Mouse (Mus musculus) midbrain, embryonic 10.5 days (tissue): ENCODE measurements around the gene Ccdc137. TPM values are rescaled to one million over a fixed set of nuclear protein-coding genes. Genes with fewer than 3 reads are reported as not detected.
A peak's percentile ranks its signal among the peaks of the same experiment; 100 is the strongest.

Experiments
- DNase-seq: peaks from one replicate; pipeline ENCODE4 v3.0.0-alpha.2; 2017; ENCODE audit warnings: low spot score
- H3K27ac ChIP-seq: fragments of 300-500 bp; sonication (generic); replicated peaks from 2 replicates; pipeline ENCODE4 v1.5.1; 2016; ENCODE audit warnings: mild to moderate bottlenecking
- H3K27me3 ChIP-seq: fragments of 300-500 bp; sonication (generic); 2 replicates; pipeline ENCODE4 v1.6.1; 2016; ENCODE audit warnings: low read depth, mild to moderate bottlenecking; ENCODE audit not compliant: poor library complexity, severe bottlenecking
- H3K36me3 ChIP-seq: fragments of 300-500 bp; sonication (generic); 2 replicates; pipeline ENCODE4 v1.6.1; 2016; ENCODE audit warnings: mild to moderate bottlenecking, moderate library complexity
- H3K4me1 ChIP-seq: fragments of 300-500 bp; sonication (generic); 2 replicates; pipeline ENCODE4 v1.6.1; 2016
- H3K4me3 ChIP-seq: fragments of 300-500 bp; sonication (generic); 2 replicates; pipeline ENCODE4 v1.5.1; 2016; ENCODE audit warnings: mild to moderate bottlenecking, moderate library complexity
- H3K9me3 ChIP-seq: fragments of 300-500 bp; sonication (generic); replicated peaks from 2 replicates; pipeline ENCODE4 v1.6.1; 2016; ENCODE audit warnings: mild to moderate bottlenecking
- WGBS: fragments of 180-500 bp; shearing (Covaris S2); methylation state at CpG from one replicate; pipeline ENCODE4 v1.1.7; 2016; 5-methylcytosine and 5-hydroxymethylcytosine counted together
- polyA plus RNA-seq: library from polyadenylated mRNA; unstranded; fragments of >200 nt; fragmentation: Nextera tagmentation; extraction: Ambion mirVana; gene quantifications from 2 replicates; pipeline ENCODE4 v1.2.1, GENCODE M21; 2016

Ccdc137 gene
- polyA plus RNA-seq, 1 experiment from 2014 or later, result 41.8 TPM

DNA sequence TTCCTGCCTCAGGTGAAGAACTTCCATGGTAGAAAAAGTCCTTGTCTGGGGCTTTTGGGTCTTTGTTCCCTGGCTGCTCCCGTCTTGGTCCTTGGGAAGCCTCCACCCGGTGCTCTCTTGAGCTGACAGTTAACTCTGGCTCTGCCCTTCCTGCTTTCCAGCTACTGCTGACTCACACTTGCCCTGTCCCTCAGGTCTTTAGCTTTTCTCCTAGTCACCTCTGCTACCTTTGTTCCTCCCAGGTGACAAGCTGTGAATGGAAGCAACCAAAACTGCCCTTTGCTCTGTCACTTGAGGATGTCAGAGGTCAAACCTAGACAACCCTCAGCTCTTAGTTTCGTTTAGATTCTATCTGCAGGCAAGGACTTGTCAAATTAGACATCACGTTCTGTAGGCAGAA is 52.0 kb downstream of the Ccdc137 start:
- H3K27ac ChIP-seq, result peak overlapping the region; percentile 81

DNA sequence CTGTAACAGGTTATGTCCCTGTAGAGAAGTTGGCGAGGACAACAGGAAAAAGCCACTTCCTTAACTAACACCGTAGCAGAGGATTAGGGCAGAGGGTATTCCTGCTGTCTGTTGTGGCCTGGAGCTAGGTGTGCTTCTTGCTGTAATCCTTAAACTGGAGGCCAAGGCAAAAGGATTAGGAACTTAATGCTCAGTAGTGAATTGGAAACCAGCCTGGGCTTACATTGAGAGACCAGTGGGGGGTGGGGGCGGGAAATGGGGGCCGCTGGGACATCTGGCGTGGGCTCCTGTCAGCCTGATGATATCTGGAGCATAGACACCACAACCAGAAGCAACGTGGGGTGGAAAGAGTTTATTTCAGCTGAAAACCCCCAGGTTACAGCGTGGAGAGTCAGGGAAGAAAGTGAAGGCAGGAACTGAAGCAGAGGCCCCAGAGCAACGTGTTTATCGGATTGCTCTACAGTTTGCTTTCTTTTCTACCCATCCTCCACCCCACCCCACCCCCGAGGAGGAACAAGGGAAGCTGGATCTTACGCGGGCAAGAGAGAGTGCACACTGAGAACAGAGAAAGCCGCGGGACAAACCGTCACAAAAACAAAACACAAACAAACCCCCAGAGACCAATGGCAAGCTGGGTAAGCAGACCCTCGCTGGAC is 52.6 kb downstream of the Ccdc137 start:
- Histone ChIP-seq H3K4me1 (peaks cover 22% of the 10 kb centered on the region), H3K4me3 (peak overlapping the region; percentile 42), H3K27ac (peak overlapping the region; percentile 81), H3K36me3 (no peaks in the 10 kb centered on the region), H3K9me3 (no peaks in the 10 kb centered on the region), H3K27me3 (peaks cover 5% of the 10 kb centered on the region)
- 4% methylated on average over 16 of the region's 16 CpGs for WGBS
- peak; percentile 31 for DNase-seq

More for the DNA sequence above, 52.0 kb downstream of the Ccdc137 start:
- Histone ChIP-seq H3K27me3 (peaks cover 5% of the 10 kb centered on the region), H3K36me3 (no peaks in the 10 kb centered on the region), H3K9me3 (no peaks in the 10 kb centered on the region), H3K4me1 (peaks cover 22% of the 10 kb centered on the region), H3K4me3 (peak overlapping the region; percentile 42; the same call in 1 of the 2 replicates)
- WGBS, result 33% methylated on average over 4 of the region's 4 CpGs
- DNase-seq, result no peak

DNA sequence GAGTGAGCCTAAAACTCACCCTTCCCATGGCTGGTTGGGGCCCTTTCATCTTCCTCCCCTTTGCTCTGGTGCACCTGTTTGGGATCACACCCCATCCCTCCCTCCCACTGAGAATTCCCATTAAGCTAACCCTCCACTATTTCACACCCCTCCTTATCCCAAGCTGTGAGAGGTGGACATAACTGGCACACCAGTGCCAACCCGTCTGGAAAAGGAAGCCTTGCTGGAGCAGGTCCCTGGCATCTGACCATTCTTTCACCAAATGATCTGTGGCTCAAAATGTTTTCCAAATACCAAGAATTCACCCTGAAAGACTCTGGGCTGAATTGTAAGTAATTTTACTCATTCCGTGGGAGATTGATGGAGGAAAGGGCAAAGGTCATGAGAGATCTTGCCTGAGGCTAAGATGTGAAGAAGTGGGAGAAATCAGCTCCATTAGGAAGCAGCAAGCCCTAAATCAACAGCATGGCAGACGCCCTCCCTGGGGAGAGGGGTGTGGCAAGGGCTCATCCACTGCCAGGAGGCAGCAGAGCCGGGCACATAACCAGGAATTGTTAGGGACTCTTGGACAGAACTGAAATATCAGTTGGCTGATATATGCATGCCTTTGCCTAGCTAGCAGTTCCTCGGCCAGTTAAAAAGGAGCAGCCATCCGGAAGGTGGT is 55.0 kb downstream of the Ccdc137 start:
- H3K36me3 ChIP-seq, result no peaks in the 10 kb centered on the region
- H3K27ac ChIP-seq, result no peak overlapping the region
- peaks cover 25% of the 10 kb centered on the region for H3K4me1 ChIP-seq
- H3K27me3 ChIP-seq, result peaks cover 5% of the 10 kb centered on the region
- DNase-seq, result no peak
- H3K9me3 ChIP-seq, result no peaks in the 10 kb centered on the region
- 63% methylated on average over 6 of the region's 6 CpGs for WGBS
- H3K4me3 ChIP-seq, result no peak overlapping the region

Other genes starting within 250 kb of the Ccdc137 start
- gene Bahcc1, start 225.2 kb upstream of the Ccdc137 start, polyA plus RNA-seq, result 14.3 and 16.6 TPM in 2 replicates
- 2,836 and 2,964 TPM in 2 replicates for gene Actg1, start 109.6 kb upstream of the Ccdc137 start, polyA plus RNA-seq
- 0.61 and 0.62 TPM in 2 replicates for gene Fscn2, start 96.6 kb upstream of the Ccdc137 start, polyA plus RNA-seq
- gene Faap100, start 79.4 kb upstream of the Ccdc137 start, polyA plus RNA-seq, result 34.5 and 41.8 TPM in 2 replicates
- gene Nploc4, start 20.4 kb upstream of the Ccdc137 start, polyA plus RNA-seq, result 45.1 and 46.5 TPM in 2 replicates
- gene Tspan10, start 15.5 kb upstream of the Ccdc137 start, polyA plus RNA-seq, result 0.39 TPM in 1 of 2 replicates, not detected in the other
- 0.20 and 0.53 TPM in 2 replicates for gene Pde6g, start 4.6 kb upstream of the Ccdc137 start, polyA plus RNA-seq
- 9.0 and 11.8 TPM in 2 replicates for gene Oxld1, start within 50 bp of the Ccdc137 start, polyA plus RNA-seq
- 61.8 and 64.0 TPM in 2 replicates for gene Arl16, start 9.5 kb downstream of the Ccdc137 start, polyA plus RNA-seq
- gene Mrpl12, start 26.5 kb downstream of the Ccdc137 start, polyA plus RNA-seq, result 167 and 194 TPM in 2 replicates
- gene Slc25a10, start 33.7 kb downstream of the Ccdc137 start, polyA plus RNA-seq, result 50.1 and 53.4 TPM in 2 replicates
- gene Gcgr, start 72.6 kb downstream of the Ccdc137 start, polyA plus RNA-seq, result 0.26 and 0.27 TPM in 2 replicates
- gene Mcrip1, start 91.6 kb downstream of the Ccdc137 start, polyA plus RNA-seq, result 226 and 238 TPM in 2 replicates
- gene Ppp1r27, start 93.0 kb downstream of the Ccdc137 start, polyA plus RNA-seq, result not detected in 2 replicates
- gene P4hb, start 115.1 kb downstream of the Ccdc137 start, polyA plus RNA-seq, result 534 and 562 TPM in 2 replicates
- 743 and 777 TPM in 2 replicates for gene Arhgdia, start 123.5 kb downstream of the Ccdc137 start, polyA plus RNA-seq
- gene Alyref, start 140.2 kb downstream of the Ccdc137 start, polyA plus RNA-seq, result 605 and 647 TPM in 2 replicates
- gene Anapc11, start 140.3 kb downstream of the Ccdc137 start, polyA plus RNA-seq, result 216 and 231 TPM in 2 replicates
- gene Npb, start 150.4 kb downstream of the Ccdc137 start, polyA plus RNA-seq, result 0.65 and 0.66 TPM in 2 replicates
- 140 and 151 TPM in 2 replicates for gene Pcyt2, start 159.8 kb downstream of the Ccdc137 start, polyA plus RNA-seq
- gene Sirt7, start 167.1 kb downstream of the Ccdc137 start, polyA plus RNA-seq, result 34.2 and 37.4 TPM in 2 replicates
- 19.8 and 23.0 TPM in 2 replicates for gene Mafg, start 175.5 kb downstream of the Ccdc137 start, polyA plus RNA-seq
- 37.6 and 43.4 TPM in 2 replicates for gene Pycr1, start 185.7 kb downstream of the Ccdc137 start, polyA plus RNA-seq
- 0.15 TPM in 1 of 2 replicates, not detected in the other for gene Myadml2, start 190.0 kb downstream of the Ccdc137 start, polyA plus RNA-seq
- 3.3 and 3.6 TPM in 2 replicates for gene Notum, start 203.1 kb downstream of the Ccdc137 start, polyA plus RNA-seq
- 150 and 161 TPM in 2 replicates for gene Aspscr1, start 214.9 kb downstream of the Ccdc137 start, polyA plus RNA-seq